ENCODE assay signal across 9 mouse cellular contexts in genomic region chr2:159755541-159756011, GRCm38 (mm10).
A peak's percentile ranks its signal among the peaks of the same experiment; 100 is the strongest.
DNase-seq lines count a peak whose midpoint lies in the region; ATAC-seq lines count a peak whose summit lies in the region.
"Had no signal": no experiment of that assay in that cellular context is flagged by ENCODE, and none has a peak within 500 bp of the region (broad histone marks: within the 10 kb centered on the region; RNA-seq: fewer than 3 reads in every experiment).

No protein-coding gene starts in this region.

- H3K27ac ChIP-seq in kidney, embryonic 14.5 days (ENCODE audit: low read depth, low read length) = no peak overlapping the region
- H3K27ac ChIP-seq in limb, embryonic 12.5 days = 0 out of 2 replicates have a peak overlapping the region, but pooled peaks have one; percentile 50

- H3K4me3 ChIP-seq in kidney, embryonic 14.5 days (ENCODE audit: low read length) = no peak overlapping the region
- no peak overlapping the region for H3K4me3 ChIP-seq in limb, embryonic 12.5 days (replicated peaks)
- H3K4me3 ChIP-seq: erythroblast, embryonic 14.5 days had no signal

- H3K4me2 ChIP-seq in kidney, embryonic 14.5 days (replicated peaks; ENCODE audit: low read depth, low read length) = no peak overlapping the region
- peak overlapping the region; percentile 26 for H3K4me2 ChIP-seq in limb, embryonic 12.5 days

- WGBS in kidney, embryonic 14.5 days = 14% methylated on average over 7 of the region's 7 CpGs
- 30% methylated on average over 7 of the region's 7 CpGs for WGBS in limb, embryonic 12.5 days

- peak; percentile 57 for ATAC-seq in kidney, embryonic 14.5 days (ENCODE audit: low FRiP score, low TSS enrichment)
- no peak for ATAC-seq in limb, embryonic 12.5 days (ENCODE audit: insufficient number of reproducible peaks, insufficient read depth, low FRiP score, low TSS enrichment, low read depth)

- peaks cover 7% of the 10 kb centered on the region; the same call in 1 of the 2 replicates for H3K4me1 ChIP-seq in kidney, embryonic 14.5 days (ENCODE audit: control insufficient read depth, insufficient read depth, low read length)
- H3K4me1 ChIP-seq in limb, embryonic 12.5 days (replicated peaks) = peaks cover 11% of the 10 kb centered on the region; the same call in 1 of the 2 replicates

- H3K36me3 ChIP-seq in kidney, embryonic 14.5 days (ENCODE audit: control insufficient read depth, insufficient read depth, low read length) = no peaks in the 10 kb centered on the region
- no peaks in the 10 kb centered on the region for H3K36me3 ChIP-seq in limb, embryonic 12.5 days

- H3K9me3 ChIP-seq in kidney, embryonic 14.5 days (ENCODE audit: control insufficient read depth, low read length) = no peaks in the 10 kb centered on the region
- no peaks in the 10 kb centered on the region for H3K9me3 ChIP-seq in limb, embryonic 12.5 days

- H3K9ac ChIP-seq in kidney, embryonic 14.5 days (ENCODE audit: low read depth, low read length) = no peak overlapping the region
- no peak overlapping the region for H3K9ac ChIP-seq in limb, embryonic 12.5 days (replicated peaks)

- H3K27me3 ChIP-seq in kidney, embryonic 14.5 days (ENCODE audit: control insufficient read depth, insufficient read depth, low read length) = no peaks in the 10 kb centered on the region
- no peaks in the 10 kb centered on the region for H3K27me3 ChIP-seq in limb, embryonic 12.5 days

- intact Hi-C loops in heart, postnatal 25 days (cut with DNase I) = no loop called here

- peak; percentile 13 to 32 for DNase-seq in heart, adult 9 months (ENCODE audit: low spot score in 2 of 2)
- DNase-seq in heart, postnatal 25 days (ENCODE audit: low spot score) = no peak
- DNase-seq in fat pad, adult 2 months (ENCODE audit: extremely low read depth, low read depth, low spot score) = peak; percentile 14
- peak; percentile 93 for DNase-seq in retina, postnatal 1 day
- DNase-seq in thymus, postnatal 4 days = no peak
- no peak for DNase-seq in adrenal gland, adult 8-10 months

Comparison
In these comparisons a context has a peak if more than half of its experiments do, and no peak if none do; other contexts are left out.
1. DNase-seq: peak in heart, adult 9 months (2 of 2), fat pad, adult 2 months (single experiment) and retina, postnatal 1 day (single experiment); none in heart, postnatal 25 days (single experiment), thymus, postnatal 4 days (single experiment) and adrenal gland, adult 8-10 months (single experiment).